Mouse (Mus musculus) c-Kit-negative CD71-positive TER-119-positive erythroid progenitor cells, embryonic 14.5 days (primary cell): ENCODE results near the gene Itga2.

ENCODE experiments used
- DNase-seq: peaks from one replicate; pipeline ENCODE4 v3.0.0-alpha.2; 2013; ENCODE audit warnings: low read depth, low spot score

The Itga2 gene

DNA sequence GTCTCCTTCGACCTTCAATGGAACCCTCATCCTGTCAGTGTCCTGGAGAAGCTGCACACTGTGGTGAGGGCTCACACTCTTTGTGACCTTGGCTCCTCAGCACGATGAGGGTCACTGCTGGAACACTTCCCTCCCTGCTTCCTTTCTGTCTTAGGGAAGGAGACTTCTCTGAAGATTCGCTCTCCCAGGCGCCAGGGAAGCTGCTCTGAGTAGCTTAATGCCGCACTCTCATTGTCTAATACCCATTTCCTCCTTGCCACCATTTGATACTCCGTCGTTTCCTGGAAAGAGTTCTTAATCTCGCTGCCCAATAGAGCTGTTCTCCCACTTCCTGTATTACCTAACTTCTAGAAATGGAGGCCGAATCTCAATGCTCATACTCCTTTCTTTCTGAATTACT, 46.7 kb downstream of the Itga2 start:
- no peak for DNase-seq

DNA sequence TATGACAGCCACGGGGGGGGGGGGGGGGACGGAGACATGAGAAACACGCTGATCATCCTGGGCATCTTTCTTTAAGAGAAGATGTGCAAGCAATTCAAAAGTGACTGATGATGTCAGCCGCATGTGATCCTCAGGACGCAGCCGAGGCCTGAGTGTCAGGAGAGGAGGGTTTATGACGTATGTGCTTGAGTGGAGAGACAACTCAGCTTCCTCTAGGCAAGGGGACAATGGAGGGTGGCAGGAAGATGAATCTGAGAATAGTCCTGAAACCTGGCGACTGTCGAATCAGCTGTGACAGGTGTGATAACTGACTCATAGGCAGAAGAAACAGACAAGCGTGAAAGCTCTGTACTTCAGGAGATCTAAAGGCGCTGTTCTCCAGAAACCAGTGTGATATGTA, 53.2 kb downstream of the Itga2 start:
- DNase-seq = no peak

DNA sequence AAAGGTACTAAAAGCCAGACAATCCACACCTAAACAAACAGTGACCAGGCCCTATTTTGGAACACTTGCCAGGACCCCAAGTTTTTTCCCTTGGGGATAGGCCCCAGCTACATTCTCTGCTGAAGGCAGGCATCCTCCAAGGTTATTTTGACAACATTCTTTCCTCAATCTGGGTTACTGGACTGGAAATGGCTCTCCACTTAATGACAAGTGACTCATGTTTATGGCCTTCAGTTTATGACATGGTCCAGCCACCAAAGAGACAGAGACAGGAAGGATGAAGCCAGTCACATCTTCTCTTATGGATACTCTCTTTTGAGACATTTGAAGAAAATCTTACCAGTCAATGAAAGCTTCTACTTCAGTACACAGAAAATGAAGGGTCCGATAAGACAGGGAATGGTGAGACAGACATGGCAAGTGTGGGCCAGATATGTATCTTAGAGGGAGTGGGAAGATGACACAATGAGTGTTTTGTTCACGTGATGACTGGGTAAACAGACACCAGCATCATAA, 55.8 kb downstream of the Itga2 start:
- no peak for DNase-seq

DNA sequence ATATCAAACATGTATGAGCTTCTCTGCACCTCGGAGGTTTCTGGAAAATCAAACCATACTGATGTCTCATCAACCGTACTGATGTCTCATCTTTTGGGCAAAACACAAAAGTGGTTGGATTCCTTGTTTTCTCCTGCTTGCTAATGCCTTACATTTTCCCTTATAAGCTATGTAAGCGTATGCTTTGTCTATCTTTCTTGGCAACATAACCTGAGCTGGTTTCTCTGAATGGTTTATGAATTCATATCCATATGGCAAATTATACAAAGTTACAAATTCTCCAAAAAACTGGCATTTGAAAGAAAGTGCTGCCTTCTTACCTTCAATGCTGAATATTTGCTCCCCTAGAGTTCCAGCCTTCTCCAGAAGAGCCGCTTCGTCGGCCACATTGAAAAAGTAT, 57.2 kb downstream of the Itga2 start:
- DNase-seq = no peak

DNA sequence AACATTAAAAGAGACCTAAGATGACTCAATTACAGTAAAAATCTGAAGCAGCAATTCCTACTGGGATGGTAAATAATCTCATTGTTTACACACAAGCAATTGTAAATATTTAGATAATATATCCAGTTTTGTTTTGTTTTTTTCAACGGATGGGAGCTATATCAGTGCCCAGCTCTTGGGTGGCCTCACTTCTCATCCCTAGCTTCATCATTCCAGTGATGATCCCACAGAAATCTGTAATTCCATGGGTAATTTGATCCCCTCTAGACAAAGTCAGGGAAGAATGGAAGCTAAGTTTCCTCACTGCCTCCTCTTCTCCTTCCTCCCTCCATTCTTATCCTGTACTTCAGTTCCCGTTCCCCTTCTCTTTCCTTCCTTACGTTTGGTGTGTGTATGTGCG, 74.4 kb downstream of the Itga2 start:
- DNase-seq = no peak

DNA sequence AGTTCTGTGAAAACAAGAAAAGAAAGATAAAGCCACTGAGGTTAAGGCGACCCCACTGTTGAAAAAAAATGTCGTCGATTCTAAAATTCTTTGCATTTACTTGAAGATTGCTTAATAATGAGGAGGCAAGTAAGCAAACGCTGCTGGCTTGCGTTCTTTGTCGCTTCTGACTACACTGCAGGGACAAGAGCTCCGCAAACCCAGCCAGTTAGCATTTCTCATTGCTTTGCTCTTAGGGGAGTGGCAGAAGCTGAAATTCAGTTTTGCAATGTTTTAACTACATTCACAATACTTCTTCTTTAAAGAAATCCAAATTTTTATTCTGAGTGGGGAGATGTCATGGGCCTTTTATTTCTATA, 75.7 kb downstream of the Itga2 start:
- no peak for DNase-seq

DNA sequence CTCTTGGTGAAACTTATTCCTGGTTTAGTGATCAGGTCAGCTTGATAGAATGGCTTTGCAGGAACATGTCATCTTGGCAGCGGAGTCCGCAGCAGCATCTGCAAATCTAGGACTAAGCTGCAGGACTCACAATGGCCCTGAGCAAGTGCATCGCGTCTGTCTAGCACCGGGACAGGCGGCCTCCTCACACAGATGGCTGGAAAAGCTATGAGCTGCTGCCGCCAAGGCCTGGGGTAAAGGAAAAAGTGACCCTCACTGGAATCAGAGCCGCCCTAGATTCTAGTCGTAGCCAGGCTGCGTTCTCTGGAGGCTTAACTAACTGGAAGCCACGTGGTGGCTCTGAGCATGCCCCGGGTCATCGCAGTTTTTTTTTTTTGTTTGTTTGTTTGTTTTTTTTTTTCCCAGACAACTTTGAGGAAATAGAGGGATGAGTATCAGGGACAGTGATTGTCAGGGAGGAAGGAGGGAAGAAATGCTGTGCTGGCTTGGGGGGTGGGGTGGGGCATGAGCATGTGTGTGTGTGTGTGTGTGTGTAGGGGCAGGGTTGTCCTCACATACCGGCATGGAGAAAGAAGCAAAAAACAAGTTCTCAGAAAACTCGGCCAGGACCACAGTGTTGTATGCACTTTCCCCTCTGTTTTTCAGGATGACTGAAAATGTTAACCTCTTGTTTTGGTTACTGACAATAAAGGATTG, 76.2 kb downstream of the Itga2 start:
- DNase-seq = no peak

DNA sequence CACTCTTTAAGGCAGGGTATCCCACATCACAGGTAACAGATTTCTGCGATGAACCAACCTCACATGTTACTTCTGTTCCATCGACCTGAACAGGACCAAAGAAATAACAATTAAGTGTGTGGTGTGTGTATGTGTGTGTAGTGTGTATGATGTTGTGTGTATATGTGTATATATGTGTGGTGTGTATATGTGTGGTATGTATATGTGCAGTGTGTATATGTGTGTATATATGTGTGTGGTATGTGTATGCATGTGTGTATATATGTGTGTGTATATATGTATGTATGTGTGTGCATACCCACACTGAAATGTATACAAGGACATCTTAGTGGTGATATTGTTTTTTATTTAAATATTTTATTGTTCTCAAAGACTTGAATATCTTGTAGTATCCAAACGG, 77.5 kb downstream of the Itga2 start:
- DNase-seq = no peak

DNA sequence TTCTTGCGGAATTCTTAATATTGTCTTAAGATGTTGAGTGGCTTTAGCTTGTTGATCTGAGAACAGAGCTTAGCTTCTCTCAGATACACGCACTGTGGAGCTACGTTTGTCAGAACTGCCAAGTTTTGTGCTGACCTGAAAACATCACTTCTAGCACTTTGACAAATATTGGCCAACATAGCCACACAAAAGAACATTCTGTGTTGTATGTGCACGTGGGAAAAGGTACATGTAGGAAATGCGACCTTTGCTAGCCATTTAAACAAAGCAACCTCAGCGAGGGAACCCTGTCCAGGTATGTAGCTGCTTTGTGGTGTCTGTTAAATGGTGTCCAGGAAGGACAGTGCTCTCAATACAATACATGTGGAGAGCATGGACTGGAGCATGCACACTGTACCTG, 77.9 kb downstream of the Itga2 start:
- no peak for DNase-seq

DNA sequence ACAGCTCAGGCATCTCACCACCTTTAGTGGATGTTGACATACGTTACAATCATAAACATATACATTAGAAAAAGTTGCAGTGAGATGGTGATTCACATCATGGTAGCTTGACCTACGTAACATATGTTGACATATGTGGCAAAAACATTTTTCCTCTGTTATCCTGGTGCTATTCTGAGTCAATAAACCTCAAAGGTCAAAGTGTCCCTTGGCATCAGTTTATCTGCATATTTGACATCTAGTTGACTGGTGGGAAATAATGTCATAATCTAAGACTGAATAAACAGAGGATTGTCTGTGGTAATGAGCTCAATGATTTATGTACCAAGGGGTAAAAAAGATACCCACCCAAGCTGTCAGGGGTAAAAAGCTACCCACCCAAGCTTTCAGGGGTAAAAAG, 78.7 kb downstream of the Itga2 start:
- DNase-seq = no peak

DNA sequence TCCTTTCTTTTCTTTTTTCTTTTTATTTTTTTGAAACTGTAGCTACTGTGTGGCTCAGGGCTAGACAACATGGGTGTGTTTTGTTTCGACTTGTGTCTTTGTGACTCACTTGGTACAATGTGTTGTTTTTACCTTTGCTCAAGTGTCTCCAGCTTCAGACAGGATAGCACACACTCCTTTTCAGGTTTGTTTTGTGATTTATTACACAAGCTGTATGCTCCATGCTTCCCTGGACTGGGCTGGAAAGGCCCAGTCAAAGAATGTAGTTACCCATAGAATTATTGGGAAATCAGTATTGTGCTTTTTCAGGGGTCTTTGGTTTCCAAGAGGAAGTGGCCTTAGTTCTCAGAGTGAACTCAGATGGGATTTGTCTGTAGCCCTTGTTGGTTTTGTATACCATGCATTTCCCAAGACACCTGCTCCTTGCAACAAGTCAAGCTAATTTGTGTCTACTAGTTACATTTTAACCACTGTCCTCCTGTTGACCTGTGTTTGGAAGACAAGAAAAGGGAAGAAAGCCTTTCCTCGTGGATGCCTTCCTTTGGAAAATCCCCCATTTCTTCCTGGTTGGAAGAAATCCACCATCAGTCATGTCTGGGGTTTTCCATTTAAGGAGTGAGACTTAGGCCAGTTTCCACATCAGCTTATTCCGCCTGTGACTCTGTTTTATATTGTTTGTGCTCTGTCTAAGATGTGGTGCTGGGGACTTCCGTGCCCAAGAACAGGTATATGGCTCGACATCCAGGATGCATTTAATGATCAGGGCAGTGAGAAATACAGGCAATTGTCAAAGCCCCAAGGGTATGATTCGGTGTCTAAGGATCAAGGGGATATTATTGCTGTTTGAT, 79.4 kb downstream of the Itga2 start:
- no peak for DNase-seq

DNA sequence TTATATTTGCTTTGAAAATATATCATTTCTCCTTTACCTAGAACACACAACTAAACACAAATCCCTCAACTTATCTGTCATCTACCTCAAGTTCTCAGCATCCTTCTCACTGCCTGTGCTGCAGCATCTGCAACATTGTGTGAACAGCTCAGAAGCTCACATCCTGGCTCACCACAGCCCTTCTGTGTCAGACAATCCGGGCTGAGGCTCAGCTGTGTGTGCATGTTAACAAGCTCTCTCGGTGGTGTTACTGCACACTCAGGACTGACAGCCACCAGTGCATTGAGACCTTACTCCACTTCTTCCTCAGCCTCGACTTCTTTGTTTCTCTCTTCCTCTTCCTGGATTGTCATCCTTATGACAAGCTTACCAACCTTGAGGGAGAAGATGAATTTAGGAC, 83.0 kb downstream of the Itga2 start:
- DNase-seq = no peak

DNA sequence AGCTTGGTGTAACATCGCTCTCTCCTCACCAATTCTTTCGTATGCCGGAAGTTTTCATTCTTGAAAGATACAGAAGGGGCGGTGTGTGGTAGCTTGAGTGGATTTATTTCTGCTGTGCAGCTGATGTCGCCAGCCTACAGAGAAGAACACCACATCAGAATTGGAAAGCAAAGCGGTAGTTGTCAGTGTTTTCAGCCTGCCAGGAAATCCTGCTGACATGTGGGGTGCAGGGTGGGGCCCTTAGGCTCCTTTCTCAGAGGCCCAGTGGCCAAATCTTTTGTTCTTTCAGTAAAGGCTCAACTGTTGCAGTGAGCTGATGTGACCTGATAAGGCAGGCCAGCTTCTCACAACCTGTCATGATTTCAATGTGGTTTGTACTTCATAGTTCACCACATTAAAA, 86.1 kb downstream of the Itga2 start:
- DNase-seq = no peak

DNA sequence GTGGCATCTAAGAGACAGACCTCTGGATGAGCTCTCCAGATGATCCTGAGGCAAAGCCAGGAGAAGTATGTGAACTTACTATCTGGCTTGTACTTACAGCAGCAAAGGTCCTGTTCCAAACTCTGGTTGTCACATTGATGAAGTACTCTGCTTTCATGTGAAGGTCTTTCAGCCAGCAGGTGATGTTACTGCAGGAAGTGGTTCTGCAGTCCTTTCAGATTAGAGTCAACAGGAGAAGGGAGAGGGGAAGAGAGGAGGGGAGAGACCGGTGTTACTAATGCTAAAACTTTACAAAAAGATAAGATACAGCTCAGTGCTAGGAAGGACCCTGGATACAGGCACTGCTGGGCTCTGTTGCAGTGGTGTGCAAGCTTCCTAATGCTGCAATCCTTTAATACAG, 88.6 kb downstream of the Itga2 start:
- DNase-seq = no peak

DNA sequence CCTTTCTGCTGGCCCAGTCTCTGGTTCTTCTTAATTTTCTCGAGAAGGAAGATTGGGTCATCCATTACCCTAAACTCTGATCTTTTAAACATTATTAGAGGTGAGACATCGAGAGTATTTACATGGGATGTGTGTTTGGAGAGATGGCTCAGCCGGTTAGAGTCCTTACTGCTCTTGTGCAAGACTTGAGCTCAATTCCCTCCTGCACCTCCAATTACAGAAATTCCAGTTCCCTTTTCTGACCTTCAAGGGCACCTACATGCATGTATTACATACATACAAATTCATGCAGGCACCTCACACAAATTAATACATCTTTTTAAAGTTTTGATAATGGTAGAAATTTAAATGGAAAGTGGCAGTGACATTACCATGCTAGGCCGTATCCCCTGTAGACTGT, 91.4 kb downstream of the Itga2 start:
- no peak for DNase-seq

DNA sequence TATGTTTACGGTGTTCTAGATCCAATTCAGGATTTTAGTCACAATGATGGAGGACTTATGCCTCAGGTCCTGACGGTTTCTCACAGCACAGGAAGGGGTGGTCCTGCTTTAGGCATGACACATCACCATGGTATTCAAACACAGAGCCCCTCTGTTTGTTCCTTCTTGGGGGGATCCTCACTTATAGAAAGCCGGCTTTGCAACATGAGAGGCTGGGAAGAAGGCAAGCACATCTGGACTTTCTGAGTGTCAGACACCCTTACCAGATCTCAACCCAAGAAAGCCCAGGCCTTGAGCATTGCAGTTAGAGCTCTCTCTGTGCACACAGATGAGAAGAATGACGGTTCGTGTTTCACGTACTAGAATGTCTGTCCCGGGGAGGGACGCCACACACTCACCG, 92.8 kb downstream of the Itga2 start:
- DNase-seq = no peak

DNA sequence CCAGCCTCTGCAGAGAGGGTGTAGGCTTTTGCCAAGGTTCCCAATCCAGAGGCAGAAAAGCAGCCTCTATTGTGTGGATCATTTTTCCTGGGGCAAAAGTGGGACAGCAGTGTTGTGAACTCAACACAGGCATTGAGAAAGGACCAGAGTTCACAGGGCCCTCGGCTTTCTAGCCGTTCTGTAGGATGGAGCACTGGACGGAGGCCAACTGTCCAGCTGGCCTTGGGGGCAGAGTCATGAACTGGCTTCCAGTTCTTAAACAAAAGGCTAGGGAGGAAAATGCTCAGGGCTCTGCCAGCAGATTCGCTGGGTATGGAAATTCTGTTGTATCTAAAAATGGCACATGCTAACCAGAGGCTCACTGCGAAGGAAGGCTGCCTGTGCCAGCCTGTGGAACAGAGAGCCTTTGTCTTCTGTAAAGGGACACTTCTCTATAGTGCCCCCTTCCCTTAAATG, 93.3 kb downstream of the Itga2 start:
- DNase-seq = no peak

DNA sequence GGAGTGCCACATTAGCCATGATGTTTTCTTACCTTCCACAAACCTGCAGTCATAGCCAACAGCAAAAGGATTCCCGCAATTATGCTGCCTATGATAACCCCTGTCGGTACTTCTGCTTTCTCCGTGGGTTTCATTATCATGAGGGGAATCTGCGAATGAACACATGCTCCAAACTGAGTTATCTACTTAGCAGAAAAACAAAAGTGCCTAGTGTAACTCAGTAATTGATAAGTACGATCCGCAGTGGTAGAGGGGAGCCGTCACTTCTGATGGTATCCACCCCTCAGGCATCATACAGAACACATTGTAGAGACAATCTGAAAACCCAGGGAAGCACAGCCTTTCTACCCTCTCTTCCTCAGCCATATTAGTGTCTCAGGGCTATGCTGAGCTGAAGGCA, 94.8 kb downstream of the Itga2 start:
- no peak for DNase-seq

DNA sequence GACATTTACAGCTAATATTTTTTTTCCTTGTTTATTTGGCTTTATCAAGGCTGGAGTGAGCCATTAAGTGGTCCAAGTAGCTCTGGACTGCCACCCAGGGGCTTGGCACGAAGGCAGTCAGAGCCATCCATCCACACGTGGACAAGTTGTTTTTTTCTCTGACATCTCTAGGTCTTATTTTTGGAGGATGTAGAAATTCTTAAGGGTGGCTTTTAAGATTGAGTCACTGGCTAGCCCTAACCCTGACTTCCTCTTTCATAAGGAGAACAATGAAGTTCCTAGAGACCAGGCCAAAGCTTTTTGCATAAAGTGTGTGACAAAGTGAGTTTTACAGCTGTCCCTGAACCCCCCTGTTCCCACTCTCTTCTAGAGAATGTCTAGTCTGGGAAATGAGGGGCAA, 97.3 kb downstream of the Itga2 start:
- no peak for DNase-seq

DNA sequence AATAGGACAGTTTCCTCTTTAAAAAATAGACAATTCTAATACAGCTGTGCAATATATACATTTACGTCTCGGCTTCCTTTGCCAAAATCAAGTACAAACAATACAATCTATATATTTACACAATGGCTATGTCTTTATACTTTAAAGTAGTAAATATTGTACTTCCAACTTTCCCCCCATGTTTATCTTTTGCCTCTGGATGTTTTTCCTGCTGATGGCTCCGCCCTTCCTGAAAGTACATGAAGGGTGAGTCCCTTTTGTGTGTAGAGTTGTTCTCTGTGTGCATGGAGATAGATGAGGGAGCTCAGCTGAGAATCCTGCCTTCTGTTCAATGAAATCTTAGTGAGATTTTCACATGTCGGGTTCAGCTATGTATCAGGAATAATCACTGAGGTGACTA, 98.5 kb downstream of the Itga2 start:
- no peak for DNase-seq

DNA sequence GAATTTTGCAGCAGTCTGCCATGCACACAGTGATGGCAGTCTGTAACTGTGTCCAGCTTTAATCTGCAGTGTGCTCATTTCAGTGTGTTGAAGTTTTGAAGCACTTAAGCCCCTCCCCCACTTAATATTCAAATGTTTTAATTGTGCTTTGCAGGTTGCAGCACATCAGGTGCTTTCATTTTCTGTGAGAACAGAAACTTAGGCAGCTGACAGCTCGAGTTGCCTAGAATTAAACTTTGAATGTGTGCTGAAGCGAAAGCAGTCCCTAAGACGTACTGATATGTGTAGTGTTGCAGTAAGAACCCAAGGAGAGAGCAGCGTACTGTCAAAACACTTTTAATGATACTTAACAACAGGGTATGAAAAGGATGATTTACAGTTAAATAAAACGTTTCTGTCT, 99.1 kb downstream of the Itga2 start:
- DNase-seq = no peak

DNA sequence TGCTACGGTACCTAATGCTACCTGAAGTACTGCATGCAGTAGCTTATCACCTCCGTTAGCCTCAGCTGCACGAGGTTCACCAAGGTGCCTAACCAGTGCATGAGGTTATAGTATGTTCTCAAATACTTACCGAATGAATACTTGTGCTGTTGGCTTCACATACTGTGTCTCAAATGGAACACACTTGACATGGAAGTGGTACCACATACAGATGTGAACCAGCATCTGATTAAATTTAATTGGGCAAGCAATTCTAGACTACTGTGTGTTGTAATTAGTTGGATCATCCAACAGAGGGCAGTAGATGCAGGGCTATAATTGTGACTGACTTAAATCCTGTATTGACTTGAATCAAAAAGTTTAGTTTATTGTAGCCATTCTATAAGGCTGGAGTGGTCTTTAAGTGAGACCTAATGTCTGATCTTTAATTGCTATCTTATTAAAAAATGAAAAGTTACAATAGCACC, 100.5 kb downstream of the Itga2 start:
- no peak for DNase-seq

DNA sequence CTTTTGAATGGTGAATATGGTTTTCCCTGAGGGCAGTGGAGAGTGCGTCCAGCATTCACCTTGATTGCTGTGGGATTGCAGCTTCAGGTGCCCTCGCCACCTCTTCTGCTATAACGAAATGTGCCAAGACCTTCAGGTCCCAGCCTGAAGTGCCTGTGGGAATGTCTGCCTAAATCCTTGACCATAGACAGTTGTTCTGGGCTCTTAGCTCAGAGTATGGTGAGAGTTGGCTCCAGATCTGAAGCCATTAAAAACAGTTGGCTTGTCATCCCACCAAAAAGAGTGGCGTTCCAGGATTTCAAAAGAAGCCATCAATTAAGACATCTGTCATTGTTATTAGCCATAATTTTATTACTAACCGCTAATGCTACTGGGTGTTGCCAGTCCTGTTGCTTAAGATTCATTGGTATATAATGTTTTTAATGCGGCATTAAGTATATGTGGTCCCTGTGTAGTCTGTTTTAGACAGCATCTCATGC, 106.5 kb downstream of the Itga2 start:
- DNase-seq = no peak
